Mouse (Mus musculus): ENCODE data around the gene Sumf1.
A peak's percentile ranks its signal among the peaks of the same experiment; 100 is the strongest.

The Sumf1 gene

DNA sequence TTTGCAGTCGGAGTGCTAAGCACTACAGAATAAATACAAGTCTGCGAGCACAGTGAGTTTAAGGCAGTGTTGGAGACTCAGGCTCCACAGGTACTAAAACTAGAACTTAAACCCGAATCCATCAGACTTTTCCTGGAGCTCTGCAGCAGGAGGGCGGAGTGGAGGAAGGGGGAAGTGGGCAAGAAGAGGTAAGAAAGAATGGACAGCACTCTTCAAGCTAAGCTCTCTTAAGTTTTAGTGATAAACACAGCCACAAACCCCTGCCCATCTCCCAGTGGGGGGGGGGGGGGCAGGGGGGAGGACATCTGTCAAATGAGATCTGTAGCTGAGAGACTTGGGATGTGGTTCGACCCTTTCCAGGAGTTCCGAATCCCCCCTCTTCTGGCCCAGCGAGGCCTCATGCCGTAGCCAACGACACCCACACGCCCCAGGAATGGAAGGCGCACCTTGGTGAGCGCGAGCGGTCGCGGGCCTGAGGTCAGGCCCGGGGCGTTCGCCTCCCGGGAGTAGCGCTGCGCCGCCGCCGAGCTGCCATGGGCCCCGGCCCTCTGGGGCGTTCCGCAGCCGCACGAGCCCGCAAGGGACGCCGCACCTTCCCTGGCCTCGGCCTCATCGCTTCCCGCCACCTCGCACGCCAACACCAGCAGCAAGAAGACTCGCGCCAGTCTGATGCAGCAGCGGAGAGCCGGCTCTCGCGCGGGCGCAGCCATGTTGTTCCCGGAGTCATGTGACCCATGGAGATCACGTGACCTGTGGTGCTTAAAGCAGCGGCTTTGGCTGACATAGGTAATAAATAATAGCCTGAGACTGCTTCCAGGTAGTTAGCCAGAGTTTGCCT, at the start of gene Sumf1:
Gene Sumf1, minus strand, starts transcription at position 736 of the 838 bp plus-strand sequence.
- peak; percentile 97 for DNase-seq

DNA sequence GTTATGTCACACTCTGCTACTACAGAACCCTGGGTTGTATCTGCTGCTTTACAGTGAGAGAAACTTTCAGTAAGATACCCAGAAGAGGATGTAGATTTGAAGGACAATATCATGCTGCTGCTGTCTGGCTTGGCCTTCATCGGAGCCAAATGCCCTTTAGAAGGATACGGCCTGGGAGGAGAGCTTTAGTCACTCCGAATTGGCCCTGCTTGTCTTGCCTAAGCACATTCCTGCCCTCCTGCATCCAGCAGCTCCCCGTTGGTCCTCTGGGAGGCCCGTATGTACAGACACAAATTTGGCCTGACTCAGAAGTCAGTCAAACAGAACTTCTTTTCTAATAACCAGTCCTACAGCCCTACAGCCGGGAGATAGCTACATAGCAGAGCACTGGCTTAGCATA, 49.2 kb upstream of the Sumf1 start:
- peak; percentile 62 for DNase-seq

DNA sequence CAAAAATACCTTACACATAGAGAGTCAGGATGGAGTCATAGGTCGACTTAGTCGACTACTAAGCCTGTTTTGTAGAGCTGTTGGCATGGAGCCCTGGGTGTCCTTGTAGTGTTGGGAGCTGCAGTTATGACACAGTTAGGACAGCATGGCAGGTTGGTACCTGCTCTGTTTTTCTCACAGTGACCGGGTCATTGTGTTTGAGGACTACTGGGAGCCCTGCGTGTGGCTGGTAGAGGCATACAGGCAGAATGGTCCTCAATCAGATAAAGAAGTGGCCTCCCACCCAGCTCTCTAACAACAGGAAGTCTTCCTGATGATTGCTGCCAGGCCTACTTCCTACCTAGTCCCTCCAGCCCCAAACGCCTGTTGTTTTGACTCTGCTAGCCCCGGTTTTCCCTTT, 47.7 kb upstream of the Sumf1 start:
- DNase-seq = peak; percentile 67

DNA sequence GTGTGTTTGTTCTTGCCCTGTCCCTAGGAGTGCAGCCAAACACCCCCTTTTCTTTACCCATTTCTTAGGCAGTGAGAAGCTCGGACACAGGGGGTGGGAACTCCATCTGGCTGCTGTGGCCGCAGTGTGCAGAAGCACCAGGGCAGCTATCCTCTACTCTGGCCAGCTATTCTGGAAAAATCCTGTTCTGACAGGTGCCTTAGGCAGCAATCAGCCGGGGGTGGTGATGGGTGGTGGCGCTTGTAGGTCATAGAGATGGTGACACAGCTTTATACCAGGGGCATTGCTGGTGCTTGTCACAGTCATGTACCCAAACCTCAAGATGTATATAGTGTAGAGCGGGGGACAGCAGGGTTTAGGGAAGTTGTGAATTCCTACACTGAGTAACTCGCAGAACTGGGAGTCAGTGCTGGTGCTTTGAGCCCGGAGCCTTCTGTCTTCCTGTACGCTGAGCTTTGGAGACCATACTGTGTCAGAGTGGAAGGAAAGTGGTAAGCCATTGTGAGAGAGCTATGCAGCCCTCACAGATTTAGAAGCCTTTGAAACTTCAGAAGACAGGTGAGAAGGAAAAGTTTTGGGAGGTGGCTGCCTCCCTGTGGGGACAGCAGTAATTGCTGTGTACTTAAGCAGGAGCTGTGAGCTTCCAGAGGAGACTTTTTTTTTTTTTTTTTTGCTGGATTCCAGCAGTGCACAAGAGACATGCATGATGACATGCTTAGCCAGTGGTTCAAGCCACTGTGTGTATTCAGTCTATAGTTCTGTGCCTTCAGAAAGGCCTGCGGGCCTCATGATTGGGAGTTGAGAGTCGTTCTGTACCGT, 46.7 kb upstream of the Sumf1 start:
- peak; percentile 40 for DNase-seq

DNA sequence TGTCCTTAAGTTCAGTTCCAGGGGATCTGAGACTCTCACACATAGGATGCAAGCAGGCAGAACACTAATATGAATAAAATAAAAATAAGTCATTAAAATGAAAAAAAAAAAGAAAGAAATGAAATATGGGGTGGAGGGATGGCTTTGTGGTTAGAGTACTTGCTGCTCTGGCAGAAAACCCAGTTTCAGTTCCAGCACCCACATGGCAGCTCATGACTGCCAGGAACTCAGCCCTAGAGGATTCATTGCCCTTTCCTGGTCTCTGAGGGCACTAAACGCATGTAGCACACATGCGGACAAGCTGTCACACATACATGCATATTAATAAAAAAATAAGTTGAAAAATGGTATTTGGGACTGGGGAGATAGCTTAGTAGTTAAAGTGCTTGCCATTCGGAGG, 45.2 kb upstream of the Sumf1 start:
- DNase-seq = no peak

DNA sequence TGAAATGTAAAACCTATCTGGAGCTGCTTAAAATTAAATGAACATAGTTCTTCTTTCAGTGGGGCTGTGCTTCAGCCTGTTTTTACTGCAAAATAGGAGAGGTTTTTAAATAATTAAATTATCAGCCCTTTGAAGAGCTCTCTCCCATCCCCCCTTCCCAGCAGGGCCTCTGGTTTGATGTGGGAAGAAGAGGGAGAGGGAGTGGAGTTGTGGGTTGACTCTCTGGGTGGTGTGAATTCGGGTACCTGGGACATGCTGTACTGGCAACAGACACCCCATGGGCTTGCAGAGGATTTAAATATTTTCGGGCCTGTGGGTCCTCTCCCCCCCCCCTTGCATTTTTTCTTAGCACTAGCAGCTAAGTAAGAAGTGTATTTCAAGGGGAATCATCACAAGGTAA, 43.2 kb upstream of the Sumf1 start:
- no peak for DNase-seq

DNA sequence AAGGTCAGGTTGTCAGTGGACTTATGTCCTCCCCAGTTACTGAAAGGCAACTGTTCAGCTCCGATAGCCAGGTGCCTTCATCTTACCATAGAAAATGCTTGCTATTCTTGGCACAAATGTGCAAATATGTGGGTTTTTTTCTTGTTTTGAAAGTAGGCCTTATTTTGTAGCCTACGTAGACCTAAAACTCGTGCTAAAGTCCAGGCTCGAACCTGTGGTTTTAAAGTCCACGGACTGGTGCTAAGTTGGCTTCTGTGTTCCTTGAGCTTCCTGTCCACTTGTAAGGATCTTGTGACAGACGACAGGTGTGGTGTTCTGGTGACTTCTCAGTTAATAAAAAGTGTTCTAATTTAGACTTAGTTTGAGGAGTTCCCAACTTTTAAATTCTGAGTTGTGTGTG, 42.7 kb upstream of the Sumf1 start:
- no peak for DNase-seq

DNA sequence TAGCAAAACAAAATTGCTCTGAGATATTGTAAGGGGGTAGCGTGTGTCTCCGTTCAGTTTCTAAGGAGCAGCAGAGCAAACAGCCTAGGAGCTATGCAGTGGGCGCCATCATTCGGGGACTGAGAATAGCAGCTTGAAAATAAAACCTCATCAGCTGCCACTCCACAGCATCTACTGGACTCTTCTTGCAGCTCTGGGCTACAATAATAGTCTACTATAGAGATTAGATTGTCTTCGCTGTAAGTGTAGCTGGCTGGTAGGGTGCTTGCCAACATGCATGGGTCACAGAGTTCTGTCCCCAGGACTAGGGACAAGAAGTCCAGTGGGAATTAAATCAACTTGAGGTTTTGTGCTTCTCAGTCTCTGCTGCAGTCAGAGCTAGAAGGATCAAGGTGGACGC, 42.1 kb upstream of the Sumf1 start:
- no peak for DNase-seq

DNA sequence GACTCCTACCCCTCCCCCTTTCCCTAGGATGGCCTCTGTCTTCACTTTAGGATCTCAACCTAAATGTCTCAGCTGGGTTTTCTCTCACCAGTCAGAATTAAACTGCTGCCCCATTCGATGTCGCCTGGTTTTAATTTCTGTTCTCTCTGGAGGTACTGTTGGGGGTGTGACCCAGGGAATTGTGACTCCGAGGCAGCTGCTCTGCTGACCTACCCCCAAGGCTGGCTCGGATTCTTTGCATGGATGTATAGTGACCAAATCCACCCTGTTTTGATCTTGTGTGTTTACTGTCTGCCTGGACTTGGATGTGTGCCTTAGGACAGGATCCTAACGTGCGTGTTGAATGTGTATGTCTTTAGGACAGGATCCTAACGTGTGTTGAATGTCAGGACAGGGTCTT, 40.8 kb upstream of the Sumf1 start:
- no peak for DNase-seq

DNA sequence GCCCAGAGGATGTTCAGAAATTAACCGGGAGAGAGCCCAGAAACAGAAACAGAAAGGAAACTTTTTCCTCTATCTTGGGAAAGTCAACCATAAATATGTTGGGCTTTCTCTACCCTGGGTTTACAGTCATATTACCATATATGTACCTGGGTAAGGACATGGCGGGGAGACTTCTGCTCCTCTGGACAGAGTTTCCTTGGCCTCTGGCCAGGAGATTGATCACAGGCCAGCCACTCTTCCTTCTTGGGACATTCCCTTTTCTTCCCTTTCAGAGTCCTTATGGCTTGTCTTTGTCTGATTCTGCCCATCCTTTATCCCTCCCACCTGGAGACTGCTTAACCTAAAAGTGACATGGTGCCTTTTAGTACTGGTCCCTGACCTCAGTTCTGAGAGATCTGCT, 39.6 kb upstream of the Sumf1 start:
- DNase-seq = no peak

DNA sequence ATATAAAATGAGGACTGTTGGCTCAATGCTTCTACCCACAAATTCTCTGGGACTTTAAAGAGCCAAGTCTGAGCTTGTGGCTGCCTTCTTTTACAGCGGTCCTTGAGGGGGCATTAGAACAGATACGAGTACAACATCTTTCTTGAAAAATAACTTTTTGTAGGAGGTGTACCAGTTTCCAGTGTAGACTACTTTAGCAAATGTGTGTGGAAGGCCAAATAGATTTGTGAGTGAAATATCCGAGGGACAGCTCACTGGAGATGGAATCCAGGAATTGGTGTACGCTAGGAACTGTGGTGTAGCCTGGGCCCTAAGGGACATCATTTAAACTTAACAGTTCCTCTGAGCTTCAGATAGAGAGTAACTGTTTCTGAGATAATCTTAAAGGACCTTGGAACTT, 39.0 kb upstream of the Sumf1 start:
- DNase-seq = no peak

DNA sequence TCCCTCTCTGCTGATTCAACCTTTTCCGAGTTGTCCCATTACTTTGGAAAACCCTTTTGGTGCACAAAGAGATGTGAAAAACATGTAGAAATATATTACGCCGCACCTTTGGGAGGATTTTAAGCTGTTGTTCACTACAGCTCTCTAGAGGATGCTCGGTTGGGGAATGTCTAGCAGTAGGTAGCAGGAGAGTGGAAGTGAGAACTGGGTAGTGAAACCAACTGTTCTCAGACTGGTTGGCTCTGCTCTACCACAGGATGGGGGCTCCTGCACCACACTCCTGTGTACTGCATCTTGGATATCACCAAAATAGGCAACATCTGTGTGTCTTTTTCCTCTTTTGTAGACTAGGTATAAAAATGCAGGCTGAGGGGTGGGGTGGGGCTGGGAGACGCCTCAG, 37.5 kb upstream of the Sumf1 start:
- no peak for DNase-seq

DNA sequence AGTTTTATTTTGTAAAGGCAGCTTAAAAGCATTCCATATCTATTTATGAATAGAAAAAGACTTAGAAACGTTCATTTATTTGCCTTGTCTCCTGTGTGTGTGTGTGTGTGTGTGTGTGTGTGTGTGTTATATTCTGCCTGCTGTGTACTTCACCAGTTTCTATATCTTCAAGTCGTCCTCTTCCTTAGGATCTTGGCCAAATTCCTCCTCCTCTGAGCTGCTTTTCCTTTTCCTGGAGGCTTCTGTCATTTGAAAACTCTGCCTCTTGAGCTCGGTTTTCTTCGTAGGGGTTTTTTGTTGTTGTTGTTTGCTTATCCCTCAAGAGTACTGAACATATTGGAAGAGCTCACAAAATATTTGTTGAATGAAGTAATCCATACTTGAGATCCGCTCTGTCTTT, 37.1 kb upstream of the Sumf1 start:
- DNase-seq = no peak

DNA sequence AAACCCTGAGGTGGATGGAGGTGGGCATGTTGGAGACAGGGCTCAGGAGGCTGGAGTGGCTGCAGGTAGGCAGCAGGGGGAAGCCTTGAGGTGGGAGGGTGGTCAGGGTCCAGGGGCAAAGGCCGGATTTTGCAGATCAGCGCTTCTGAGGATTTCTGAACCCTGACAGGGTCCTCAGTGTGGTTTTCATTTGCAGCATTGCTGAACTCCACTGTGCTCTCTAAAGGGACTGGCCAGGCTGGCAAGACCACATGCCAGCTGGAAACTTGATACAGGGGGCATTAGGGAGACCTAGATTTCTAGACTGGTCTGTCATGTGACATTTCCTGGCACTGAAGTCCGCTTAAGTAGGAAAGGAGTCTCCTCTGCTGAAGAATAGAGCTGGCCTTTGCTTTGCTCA, 32.6 kb upstream of the Sumf1 start:
- peak; percentile 43 for DNase-seq

DNA sequence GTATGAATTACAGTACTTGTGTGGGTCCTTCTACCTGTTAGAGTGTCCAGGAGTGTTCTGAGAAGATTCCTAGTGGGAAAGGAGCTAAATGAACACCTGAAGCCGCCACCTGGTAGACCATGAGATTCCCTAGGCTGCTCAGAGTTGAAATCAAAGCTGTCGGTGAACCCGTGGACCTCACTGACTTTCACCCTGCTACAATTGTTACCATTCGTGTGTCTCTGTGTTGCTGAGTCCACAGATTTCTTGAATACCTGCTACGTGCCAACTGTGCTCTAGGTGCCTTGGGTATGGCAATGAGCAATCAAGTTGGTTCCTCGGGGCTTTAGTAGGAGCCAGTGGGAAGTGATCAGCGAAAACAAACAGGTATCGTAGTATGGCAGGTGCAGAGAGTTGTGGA, 31.4 kb upstream of the Sumf1 start:
- DNase-seq = no peak

DNA sequence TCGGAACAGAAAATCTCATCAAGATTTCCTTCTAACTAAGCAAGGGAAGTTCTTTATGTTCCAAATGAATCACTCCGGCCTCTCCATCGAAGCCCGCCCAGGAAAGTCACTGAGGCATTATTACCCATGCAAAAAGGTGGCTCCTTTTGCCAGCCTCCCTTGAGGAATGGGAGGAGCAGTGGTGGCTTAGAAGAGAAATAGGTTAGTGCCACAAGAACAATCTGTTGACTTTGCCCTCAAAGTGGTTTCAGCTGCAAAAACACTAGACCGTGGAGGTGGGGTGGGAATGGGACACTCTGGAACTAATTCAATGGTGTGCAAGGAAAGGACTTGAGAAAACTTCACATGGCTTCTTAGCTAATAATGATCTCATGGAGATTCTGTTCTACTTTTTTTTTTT, 30.7 kb upstream of the Sumf1 start:
- DNase-seq = peak; percentile 36

DNA sequence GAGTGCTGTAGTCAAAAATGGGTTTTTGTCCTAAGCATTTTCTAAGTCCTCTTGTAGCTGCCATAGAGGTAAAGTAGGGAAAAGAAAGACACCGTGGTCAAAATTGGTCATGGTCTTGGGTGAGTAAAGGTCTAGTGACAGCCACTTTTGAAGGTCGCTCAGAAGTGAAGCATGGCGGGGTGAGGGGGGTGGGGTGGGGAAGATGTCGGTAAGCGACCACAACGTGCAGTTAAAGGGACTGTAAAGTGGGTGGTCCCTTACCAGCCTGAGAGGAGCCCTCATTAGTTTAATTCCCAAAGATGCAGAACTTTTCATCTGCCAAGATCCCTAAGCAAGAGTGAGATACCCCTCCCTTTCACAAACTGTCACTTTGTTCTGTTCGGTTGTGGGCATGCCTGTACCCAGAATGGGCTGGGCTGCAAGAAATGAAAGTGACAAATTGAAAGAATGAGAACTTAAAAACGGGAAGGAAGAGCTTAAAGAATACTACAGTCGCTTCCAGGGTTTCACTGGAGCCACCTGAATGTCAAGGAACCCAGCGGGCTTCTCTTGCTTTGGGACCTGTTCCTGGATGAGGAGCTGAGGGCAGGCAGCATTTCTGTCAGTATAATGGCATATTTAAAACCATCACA, 29.0 kb upstream of the Sumf1 start:
- no peak for DNase-seq

DNA sequence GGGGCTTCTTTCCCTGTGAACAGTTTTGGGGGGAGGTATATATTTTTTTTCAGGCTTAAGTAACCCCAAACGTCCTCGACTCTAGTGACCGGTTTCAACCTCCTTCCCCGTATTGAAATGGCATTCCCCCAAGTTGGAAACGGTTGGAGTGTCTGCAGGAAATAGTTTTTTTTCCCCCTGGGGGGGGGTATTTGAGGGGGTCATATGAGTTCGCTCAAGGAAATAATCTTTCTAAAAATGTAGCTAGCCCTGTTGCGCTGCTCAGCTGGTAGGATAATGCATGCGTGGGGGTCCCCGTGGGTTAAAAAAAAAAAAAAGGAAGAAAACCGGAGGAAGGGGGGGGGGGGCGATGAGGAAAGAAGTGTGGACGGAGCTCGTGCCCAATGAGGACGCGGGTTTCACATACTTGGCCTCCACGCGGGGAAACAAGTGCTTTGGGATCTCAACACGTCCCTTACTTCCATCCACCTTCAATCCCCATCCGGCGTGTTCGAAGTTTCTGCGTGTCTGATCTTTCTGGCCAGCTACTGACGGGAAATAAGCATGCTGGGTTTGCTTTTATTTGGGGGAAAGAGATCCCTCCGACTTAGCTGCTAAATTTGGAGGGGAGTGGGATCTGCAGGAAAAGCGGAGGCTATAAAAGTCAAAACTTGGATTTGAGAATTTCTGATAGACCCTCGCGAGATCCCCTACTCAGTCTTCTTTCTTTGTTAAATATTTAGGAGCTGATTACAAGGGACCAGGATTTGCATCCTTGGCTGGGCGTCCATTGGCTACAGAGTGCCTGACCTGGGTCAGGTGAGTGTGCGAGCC, 28.3 kb upstream of the Sumf1 start:
- peak; percentile 54 for DNase-seq

DNA sequence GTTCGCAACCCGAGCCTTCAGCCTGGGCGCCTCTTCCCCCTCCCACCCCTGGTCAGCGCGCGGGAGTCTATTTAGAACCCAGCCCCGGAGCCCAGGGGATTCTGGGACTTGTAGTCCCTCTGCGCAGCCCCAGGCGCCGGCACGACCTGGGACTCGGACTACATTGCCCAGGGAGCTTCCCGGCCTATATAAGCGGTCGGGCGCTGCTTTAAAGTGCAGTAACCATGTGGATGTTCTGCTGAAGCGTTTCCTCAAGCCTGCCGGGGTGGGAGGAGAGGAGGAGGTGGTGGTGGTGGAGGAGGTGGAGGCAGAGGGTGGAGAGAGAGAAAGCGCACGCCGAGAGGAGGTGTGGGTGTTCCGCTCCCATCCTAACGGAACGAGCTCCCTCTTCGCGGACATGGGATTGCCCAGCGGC, 27.5 kb upstream of the Sumf1 start, which contains the start of gene Itpr1:
Gene Itpr1, plus strand, starts transcription at position 216 of the 415 bp plus-strand sequence.
- DNase-seq = peak; percentile 99

DNA sequence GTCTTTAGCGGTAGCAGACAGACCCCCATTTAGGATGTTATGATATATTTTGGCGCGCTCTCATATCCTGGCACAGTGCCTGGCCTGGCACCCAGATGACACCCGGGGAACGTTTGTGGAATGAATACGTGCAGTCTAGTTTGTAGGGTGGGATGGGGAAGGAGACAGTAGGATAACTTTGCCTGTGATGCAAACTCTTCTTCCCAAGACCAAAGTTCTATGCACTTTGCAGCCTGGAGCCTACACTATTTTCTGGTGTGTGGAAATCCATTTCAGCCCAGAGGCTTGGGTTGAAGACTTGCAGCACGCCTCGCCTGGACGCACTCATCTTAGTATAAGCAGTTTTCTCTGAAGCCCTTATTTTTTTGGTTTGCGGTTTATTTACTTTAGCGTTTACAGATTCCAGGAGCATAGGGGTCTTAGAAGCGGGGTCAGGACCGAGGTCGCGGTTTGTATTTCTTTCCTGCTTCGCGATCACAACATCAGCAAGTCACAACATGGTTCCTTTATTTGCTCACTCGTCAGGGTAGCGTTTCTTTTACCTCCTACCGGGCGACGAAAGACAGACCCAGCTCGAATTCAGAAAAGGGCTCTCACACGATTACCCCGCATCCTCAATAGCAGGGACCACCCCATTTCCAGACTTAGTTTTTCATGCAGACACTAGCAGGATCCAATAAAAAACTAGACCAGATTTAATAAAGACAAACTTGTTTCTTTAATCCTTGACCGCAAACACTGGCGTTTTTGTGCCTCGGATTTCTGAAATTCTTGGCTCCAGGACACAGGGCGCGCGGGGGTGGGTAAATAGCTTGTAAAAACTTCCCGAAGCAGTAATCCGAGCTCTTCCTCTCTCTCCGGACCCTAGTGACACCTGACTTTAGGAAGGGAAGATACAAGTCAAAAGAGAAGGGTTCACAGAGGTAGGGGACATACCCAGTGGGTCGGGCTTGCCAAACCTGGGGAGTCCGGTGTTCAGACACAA, 26.8 kb upstream of the Sumf1 start:
- DNase-seq = peak; percentile 38

DNA sequence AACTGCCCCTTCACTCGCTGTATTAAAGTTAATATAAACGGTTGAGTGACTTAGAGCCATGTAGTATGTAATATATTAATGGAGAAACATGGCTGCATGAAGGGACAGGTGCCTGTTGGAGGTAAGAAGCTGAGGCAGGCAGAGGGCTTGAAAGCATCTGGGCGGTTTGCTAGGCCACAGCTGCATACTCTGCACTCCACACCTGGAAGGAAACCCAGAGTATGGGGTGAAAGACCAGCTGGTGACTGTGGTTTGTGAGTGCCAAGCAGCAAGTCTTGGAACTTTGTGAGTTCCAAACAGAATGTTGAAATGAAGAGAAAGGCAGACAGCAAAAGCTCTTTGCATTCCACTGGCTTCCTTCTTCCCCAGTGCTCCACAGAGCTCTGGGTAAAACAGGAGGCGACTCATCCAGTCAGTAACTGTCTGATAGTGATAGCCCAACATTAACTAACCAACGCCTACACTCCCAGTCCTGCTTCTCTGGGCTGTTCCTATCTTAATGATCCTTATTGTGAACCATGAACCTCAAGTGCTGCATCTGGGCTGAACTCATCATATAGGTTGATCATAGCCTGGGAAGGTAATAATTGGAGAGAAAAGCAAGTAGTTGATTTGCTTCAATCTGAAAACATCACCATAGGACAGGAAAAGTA, 21.7 kb upstream of the Sumf1 start:
- DNase-seq = no peak

Measured in kidney, postnatal 10 days (tissue).